Mouse (Mus musculus) ovary, postnatal 14 days (tissue): ENCODE data around the gene Unk.
A peak's percentile ranks its signal among the peaks of the same experiment; 100 is the strongest.

Experiments
- DNase-seq: peaks from one replicate; pipeline ENCODE4 v3.0.0; 2022; ENCODE audit warnings: low spot score

Gene Unk

DNA sequence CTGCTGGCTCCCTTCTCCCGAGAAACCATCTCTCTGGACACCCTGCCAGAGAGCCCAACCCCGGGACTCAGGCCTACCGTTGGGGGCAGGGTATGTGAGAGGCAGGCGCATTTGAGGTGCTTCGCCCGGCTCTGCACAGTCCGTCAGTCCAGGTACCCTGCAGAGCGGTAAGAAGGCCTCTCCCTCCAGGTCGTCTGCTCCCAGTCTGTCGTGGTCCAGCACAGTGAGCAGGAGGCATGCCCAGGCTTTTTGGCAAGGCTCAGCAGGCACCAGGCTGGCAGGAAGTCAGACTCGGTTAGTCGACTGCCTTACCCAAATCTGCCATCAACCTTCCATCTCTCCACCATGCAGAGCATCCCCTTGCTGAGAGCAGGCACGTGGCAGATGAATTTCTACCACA is 33.4 kb downstream of the Unk start:
- DNase-seq, result no peak

DNA sequence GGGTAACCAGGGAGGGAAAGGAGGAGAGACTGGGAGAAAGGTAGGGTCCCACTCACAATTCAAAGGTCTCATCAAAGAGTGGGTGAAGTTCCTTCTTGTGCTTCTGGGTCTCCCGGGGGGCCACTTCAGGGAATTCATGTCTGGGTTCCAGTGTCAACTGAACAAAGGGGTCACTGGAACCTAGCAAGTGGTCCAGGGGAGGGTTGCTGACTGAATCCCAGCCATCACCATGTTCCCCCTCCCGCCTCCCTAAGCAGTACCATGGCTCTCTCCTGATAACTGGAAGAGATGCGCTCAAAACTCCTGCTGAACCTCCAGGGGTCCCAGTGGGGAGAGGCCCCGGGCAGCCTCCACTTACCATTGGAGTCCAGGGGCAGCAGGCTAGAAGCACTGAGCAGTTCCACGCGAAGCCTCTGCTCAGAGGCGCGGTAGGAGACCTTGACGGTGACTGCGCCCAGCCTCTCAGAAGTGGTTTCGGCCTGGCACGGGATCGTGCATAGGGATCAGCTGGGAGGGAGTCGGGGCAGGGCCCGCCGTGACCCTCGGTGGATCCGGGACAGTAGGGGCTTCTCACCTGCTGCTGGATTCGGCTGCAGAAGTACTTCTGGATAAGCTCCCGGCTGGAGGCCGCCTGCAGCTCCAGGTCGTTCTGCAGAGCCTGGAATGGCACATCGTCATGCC is 34.2 kb downstream of the Unk start:
- DNase-seq, result no peak

DNA sequence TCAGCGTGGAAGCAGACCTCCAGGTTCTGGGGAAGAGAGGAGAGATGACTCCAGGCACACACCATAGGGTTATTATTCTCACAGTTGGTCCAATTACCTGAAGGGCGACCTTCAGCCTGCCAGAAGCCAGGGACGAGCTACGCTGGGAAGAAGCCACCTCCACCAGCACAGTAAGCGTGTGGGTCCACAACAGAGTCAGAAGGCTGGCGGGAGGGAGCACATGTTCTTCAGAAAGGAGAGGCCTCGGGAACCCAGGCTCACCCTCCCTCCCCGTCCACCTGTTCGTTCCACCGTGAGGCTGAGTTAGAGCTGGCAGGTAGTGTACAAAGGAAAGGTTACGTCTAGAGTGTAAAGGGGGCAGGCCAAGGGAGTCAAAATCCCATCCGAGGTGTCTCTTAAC is 35.2 kb downstream of the Unk start:
- no peak for DNase-seq

DNA sequence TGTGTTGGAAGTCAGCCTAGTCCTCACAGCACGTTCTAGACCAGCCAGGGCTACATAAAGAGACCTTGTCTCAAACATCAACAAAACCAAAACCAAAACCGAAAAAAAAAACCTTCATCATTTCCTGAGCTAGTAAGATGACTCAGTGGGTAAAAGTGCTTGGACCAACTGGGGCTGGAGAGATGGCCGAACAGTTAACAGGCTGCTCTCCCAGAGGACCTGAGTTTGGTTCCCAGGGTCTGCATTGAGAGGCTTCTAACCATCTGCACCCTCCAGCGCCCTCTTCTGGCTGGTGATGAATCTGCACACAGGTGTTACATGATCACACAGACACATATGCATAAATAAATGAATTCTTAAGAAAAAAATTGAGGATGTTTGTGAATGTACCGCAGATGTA is 41.4 kb downstream of the Unk start:
- no peak for DNase-seq

DNA sequence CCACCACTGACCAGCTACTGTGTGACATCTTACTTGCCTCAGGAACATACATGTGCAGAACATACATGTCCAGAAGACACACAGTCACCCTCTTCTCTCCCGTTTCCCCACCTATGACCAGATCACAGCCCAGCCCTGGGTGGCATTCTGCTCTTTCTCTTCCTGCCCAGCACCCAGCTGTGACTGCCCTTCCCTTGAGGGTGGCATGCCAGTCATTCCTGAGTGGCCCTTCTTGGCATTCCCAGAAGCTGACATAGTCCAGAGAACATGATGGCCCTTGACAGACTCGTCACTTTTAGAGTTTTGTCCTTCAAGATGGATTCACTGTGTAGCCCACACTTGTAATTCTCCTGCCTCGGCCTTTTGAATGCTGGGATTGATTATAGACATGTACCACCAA is 42.5 kb downstream of the Unk start:
- no peak for DNase-seq

DNA sequence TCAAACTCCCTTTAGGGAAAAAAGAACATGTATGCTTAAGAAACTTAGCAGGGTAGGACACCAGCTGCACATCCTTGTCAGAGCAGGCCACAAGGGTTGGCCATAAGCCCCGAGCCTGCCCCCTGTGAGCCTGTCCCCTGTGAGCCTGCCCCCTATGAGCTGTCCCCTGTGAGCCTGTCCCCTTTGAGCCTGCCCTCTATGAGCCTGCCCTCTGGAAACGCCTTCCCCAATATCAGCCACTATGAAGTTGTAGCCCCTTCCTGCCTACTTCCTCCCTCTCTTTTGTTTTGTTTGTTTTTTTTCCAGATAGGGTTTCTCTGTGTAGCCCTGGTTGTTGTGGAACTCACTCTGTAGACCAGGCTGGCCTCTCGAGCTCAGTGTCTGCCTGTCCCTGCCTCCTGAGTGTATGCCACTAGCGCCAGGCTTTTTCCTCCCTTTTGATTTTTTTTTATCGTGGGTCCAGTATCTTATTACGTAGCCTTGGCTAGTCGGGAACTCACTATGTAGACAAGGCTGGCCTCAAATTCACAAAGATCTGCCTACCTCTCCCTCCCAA is 44.4 kb downstream of the Unk start:
- no peak for DNase-seq

DNA sequence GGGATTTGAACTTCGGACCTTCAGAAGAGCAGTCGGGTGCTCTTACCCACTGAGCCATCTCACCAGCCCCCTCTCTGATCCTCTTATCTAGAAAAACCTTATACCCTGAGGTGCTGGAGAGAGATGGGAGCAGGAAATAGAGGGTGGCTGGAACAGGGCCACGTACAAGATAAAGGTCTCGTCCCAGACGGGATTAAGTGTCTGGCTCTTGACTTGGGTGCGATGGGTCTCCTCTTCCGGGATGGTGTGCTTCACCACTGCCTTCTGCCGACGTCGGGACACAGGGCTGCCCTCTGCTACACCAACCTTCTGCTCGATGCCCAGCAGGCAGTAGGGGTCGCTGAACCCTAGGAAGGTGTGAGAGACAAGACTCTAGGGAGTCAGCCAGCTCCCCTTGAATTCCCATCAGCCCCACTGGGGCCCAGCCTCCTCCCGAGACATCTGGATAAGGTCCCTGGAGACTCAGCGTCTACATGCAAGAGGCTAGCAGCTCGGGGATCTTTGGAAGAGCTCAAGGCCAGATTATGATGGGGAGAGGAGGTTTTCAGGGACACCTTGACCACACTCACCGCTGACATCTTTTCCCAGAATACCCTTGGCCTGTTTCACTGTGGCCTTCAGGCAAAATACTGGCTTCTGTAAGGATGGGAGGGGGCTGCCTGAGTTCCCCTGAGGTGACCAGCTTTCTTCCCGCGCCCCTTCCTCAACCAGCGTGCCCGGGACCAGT is 45.6 kb downstream of the Unk start:
- DNase-seq, result no peak

DNA sequence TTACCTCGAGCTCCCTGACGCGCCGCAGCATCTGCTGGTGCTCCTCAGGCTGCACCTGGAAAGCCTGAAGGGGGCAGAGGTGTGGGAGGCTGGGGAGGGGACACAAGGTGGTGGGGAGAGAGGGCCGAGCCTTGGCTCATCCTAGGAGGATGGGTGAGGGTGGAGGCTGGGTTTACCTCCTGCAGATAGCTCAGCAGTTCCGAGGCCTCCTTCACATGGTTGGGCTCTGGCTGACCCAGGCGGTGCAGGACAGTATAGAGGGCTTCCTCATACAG is 46.1 kb downstream of the Unk start:
- DNase-seq, result no peak

DNA sequence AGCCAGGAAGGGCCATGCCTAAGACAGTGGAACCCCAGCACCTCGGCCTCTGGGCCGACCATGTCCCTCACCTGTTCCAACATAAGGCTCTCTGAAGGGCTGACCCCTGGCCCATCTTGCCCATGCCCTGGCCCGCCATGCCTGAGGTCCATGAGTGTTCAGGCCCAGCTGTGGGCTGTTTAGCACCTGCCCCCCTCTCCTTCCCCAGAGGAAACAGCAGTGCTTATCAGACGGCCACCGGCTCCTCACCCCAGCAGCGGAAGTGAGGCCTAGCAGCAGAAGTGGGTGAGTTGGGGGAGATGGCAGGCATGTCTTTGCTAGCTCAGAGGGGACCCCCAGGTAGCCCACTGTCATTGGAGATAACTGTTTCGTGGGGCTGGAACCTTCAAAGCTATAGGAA is 46.7 kb downstream of the Unk start:
- no peak for DNase-seq

DNA sequence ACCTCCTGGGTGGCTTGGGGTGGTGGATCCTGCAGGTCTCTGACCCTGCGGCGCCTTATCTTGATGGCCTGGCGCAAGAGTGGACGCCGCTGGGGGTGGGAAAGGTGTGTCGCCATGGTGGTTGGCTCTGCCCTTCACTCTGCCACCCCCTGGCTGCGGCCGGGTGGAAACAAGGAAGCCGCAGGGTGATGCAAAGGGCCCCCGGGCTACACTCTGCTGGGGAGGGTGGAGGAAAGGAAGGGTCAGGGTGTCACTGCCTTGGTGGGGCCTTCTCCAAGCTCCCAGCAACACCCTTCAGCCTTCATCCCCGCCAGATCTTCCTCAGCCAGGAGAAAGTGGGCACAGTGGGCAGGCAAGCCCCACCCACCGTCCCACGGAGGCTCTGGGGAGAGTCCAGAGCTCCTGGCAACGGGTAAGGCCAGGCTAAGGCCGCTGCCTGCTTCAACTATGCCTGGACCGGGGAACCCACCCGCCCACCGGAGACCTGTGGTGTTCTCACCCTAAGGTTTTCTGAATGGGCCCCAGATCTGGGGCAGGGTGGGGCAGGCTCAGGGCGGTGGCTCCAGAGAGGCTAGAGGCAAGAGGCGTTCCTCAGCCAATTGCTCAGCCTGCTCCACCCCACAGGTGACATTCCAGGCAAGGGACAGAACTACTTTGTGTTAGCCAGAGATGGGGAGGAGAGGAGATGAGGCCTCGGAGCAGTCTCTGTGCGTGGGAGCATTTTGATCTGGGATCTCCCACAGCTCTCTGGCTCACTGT is 47.5 kb downstream of the Unk start, which contains the start of gene Unc13d:
Gene Unc13d (minus strand): TSS at position 516 of the 759 bp plus-strand sequence.
- no peak for DNase-seq

DNA sequence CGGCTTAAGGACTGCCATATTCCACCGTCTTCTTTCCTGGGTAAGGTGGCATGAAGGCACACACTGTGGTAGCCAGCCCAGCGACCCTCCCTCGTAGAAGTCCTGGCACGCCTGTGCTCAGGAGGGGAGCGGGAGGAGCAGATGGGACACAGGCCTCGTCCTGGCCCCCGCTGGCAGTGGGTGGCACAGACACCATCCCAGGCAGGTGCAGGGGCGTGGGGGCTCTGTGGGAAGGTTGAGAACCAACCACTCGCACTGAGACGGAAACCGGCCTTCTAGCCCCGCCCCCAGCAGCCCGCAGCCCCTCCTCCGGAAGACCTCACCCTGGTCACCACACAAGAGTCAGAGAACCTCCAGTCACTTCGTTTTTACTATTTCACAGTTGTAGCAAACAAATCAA is 48.1 kb downstream of the Unk start:
- no peak for DNase-seq

DNA sequence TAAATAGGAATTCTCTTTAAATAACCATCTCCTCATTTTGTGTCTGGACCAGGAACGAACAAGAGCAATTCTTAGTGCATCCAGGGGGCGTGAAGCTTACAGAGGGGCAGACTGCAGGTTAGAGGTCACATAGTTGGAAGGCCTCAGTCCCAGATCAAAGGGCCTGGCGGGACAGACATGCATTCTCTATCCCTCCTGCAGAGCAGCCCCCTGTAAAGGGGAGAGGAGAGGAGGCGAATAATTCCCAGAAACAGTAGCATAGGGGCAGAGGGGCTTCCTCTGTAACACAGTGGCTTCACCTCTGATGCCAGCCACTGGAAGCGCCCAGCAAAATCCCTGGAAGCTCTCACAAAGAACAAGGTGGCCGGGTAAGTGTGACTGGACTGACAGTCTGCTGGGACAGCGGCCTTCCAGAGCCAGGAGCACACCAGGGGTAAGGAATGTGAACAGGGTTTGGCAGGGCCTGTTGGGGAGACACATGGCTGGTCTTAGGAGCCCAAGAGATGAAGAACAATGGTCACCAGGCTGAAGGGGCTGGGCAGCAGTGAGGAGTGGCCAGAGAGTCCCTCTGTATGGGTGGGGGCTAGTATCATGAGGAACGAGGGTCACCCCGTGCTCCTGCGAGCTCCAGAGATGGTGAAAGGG is 48.7 kb downstream of the Unk start:
- DNase-seq, result no peak

DNA sequence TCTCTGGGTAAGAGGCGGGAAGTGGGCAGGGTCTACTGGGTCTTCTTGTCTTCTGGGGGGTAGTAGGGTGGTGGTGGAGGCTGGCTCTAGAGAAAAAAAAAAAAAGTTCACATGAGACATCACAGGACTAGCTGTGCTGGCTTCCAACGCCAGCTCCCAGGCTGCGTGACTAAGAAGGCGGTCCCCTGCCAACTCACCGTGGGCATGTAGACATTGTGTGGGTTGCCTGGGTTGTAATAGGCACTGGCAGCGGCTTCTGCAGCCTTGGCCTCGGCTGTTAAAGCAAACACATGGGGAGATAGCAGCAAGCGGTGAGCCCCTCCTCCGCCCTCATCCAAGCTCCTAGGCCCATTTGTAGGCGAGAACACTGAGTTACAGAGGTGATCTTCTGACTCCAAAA is 49.4 kb downstream of the Unk start:
- DNase-seq, result no peak

DNA sequence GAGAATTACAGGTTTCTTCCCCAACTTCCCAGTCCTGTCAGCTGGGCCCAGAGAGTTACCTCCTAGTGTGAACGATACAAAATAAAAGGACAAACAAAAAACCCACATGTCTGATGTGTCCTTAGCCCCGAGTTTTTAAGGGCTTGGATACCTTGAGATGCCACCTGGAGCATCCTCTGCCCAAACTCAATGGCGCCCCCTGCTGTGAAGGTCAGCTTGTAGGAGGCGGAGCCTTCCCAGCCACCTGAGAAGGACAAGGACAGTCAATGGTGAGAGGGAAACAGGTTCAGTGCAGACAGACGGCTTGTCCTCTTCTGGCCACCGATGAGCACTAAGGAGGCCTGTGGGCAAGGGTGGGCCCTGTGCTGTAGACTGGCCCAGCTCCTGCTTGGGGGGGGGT is 51.0 kb downstream of the Unk start:
- no peak for DNase-seq

DNA sequence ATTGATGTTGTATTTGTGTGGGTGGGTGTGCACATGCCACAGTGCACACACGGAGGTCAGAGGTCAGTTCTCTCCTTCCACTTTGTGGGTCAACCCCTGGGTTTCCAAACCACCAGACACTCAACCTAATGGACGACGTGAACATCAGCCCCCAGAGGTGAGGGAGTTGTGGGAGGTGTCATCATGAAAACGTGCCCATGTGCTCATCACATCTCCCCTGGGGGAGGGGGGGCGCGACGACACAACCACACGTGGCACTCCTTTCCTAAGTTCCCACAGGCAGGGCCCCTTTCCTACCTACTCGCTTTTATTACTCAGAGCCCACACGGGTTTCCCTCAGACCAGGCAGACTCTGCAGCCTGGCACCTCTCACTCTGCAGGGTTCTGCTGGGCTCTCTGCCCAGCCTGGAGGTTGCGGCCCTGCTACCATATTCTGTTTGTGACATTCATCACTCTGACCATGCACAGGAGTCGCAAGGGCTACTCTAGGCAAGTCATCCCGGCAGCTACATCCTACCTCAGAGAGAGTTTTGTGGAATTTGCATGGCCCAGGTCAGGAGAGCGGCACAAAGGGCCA is 53.1 kb downstream of the Unk start:
- no peak for DNase-seq

DNA sequence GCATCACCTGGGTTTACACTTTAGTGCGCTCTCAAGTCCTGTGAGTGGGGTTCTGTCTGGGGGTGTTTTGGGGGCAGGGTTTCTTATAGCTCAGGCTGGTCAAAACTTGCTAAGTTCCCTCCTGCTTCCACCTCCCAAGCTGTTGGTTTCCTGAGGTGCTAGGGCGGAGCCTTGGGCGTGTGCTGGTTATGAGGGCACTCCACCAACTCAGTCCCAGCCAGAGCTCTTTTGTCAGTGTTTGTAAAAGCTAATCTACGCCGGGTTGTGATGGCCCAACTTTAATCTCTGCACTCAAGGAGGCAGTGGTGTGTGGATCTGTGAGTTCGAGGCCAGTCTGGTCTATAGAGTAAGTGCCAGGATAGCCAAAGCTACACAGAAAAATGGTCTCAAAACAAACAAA is 54.0 kb downstream of the Unk start:
- no peak for DNase-seq

DNA sequence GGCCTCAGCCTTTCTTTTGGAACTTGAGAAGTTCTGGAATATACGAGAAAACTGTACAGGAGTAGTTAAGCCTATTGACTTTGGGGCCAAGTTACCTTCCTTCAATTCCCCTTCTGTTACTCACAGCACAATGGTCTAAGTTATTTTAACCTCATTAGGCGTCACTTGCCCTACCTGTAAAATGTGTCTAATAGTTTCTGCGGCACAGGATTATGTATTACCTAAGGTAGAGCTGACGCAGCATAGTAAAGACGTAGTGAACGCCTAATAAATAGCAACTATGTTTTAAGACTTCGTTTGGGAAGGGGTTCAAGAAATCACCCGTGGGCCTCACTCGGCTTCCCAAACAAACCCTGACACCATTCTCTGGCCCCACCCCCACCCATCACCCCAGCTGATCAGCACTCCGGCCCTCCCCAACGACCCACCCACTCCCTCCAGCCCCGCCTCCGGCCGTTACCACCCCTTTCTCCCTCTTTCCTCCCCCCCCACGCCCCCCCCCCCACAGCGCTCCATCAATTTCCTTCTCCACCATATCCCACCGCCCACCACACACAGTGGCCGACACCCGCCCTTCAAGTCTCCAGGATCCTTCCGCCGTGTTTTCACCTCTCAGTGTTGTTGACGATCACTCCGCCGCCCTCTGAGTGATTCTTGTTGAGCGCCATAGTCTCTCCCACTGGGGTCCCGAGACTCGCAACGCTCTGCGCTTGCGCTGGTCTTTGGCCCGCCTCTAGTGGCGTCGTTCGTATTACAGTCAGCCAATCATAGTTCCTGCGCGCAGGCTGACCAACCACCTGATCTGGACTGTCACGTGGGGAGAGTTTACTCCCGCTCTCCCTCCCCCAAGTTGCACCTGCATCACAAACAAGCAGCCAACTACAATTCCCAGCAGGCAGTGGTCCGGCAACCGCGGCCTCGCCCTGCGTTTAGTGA is 56.4 kb downstream of the Unk start, which contains the start of gene Wbp2:
Gene Wbp2 (minus strand): TSS at position 738 of the 936 bp plus-strand sequence.
- peak; percentile 91 for DNase-seq

DNA sequence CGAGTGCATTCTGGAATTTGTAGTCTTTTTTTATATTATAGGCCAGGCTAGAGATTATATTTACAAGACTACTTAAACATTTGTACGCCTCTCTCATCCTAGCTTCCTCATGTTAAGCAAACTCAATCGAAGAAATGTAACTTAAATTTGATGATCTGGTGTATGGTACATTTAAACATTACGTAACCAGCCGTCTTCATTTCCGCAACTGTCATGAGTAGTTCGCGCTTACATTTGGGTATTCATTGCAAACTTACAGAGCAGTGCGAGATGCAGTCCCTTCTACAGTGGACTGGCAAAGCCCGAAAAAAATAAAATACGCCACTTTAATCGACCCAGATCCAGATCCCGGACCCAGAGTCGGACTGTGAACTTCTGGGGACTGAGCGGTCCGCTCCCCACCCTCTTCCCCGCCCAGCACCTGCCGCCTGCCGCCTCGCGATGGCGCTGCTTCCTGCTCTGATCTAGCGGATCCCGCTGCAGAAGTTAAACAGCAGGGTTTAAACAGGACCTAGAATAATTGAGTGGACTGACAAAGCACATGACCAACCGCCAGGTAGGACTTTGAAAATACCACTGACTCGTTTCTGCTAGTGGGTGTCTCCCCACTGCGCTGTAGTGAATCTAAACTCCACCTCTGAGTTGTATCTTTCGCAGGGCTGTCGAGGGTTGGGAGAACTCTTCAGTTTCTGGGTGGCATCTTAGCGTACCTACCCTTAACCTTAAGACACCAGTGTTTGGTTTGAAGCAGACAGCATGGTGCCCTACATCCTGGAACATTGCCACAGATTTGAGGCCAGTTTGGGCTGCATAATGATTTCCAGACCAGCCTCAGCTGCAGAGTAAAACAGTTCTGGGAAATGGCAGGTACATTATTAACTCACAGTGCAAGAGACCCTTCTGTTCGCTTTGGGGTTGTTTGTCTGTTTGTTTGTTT is 57.3 kb downstream of the Unk start:
- peak; percentile 86 for DNase-seq

DNA sequence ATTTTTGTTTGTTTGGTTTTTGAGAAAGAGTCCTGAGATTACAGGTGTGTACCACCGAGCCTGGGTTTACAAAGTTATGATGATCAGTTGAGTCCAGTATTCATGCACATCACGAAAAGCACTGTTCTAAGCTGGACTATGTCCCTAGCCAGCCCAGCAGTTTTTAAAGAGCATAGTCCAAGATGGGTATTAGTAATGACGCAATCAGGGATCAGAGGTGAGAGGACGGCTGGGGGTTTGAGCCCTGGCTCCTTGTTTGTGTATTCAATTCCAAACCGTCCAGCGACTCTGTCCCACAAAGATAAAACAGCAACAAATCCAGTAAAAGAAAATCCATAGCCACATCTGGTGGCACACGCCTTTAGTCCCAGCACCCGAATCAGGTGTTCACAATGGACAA is 58.1 kb downstream of the Unk start:
- DNase-seq, result no peak
